Mouse (Mus musculus): ENCODE results near the gene Wdfy4. TPM values are rescaled to one million over a fixed set of nuclear protein-coding genes. Genes with fewer than 3 reads are reported as not detected.

Wdfy4 gene
- total RNA-seq, 1 experiment from 2014 or later = 207 TPM

- ATAC-seq (ENCODE audit: extremely low read depth, insufficient number of reproducible peaks, low FRiP score, poor library complexity, severe bottlenecking) = peak; percentile 45
Measured at GRCm38 (mm10) chr14:33194241-33194640, 8.9 kb upstream of the Wdfy4 start.

GRCm38 (mm10) chr14:33193762-33194161 is 8.5 kb upstream of the Wdfy4 start:
- ATAC-seq (ENCODE audit: extremely low read depth, insufficient number of reproducible peaks, low FRiP score, poor library complexity, severe bottlenecking) = peak; percentile 68

GRCm38 (mm10) chr14:33190646-33191045 is 5.3 kb upstream of the Wdfy4 start:
- peak; percentile 28; the same call in 1 of the 2 replicates for ATAC-seq (ENCODE audit: extremely low read depth, insufficient number of reproducible peaks, low FRiP score, poor library complexity, severe bottlenecking)

GRCm38 (mm10) chr14:33189849-33190423 is 4.6 kb upstream of the Wdfy4 start:
- peak; percentile 8; the same call in 1 of the 2 replicates for ATAC-seq (ENCODE audit: extremely low read depth, insufficient number of reproducible peaks, low FRiP score, poor library complexity, severe bottlenecking)

GRCm38 (mm10) chr14:33189230-33189629 is 3.9 kb upstream of the Wdfy4 start:
- ATAC-seq (ENCODE audit: extremely low read depth, insufficient number of reproducible peaks, low FRiP score, poor library complexity, severe bottlenecking) = no peak

- ATAC-seq (ENCODE audit: extremely low read depth, insufficient number of reproducible peaks, low FRiP score, poor library complexity, severe bottlenecking) = no peak
Measured at GRCm38 (mm10) chr14:33187201-33187600, 1.9 kb upstream of the Wdfy4 start.

GRCm38 (mm10) chr14:33180102-33180501 is 5.2 kb downstream of the Wdfy4 start:
- ATAC-seq (ENCODE audit: extremely low read depth, insufficient number of reproducible peaks, low FRiP score, poor library complexity, severe bottlenecking) = no peak

- no peak for ATAC-seq (ENCODE audit: extremely low read depth, insufficient number of reproducible peaks, low FRiP score, poor library complexity, severe bottlenecking)
Measured at GRCm38 (mm10) chr14:33175059-33175821, 10.1 kb downstream of the Wdfy4 start.

GRCm38 (mm10) chr14:33171942-33172341 is 13.4 kb downstream of the Wdfy4 start:
- no peak for ATAC-seq (ENCODE audit: extremely low read depth, insufficient number of reproducible peaks, low FRiP score, poor library complexity, severe bottlenecking)

- ATAC-seq (ENCODE audit: extremely low read depth, insufficient number of reproducible peaks, low FRiP score, poor library complexity, severe bottlenecking) = peak; percentile 25; the same call in 1 of the 2 replicates
Measured at GRCm38 (mm10) chr14:33168750-33169149, 16.6 kb downstream of the Wdfy4 start.

- ATAC-seq (ENCODE audit: extremely low read depth, insufficient number of reproducible peaks, low FRiP score, poor library complexity, severe bottlenecking) = no peak
Measured at GRCm38 (mm10) chr14:33162238-33162637, 23.1 kb downstream of the Wdfy4 start.

- ATAC-seq (ENCODE audit: extremely low read depth, insufficient number of reproducible peaks, low FRiP score, poor library complexity, severe bottlenecking) = no peak
Measured at GRCm38 (mm10) chr14:33158268-33158667, 27.0 kb downstream of the Wdfy4 start.

- ATAC-seq (ENCODE audit: extremely low read depth, insufficient number of reproducible peaks, low FRiP score, poor library complexity, severe bottlenecking) = no peak
Measured at GRCm38 (mm10) chr14:33152941-33153340, 32.4 kb downstream of the Wdfy4 start.

- ATAC-seq (ENCODE audit: extremely low read depth, insufficient number of reproducible peaks, low FRiP score, poor library complexity, severe bottlenecking) = 0 out of 2 replicates have a peak, but pooled peaks have one; percentile 53
Measured at GRCm38 (mm10) chr14:33146287-33146686, 39.0 kb downstream of the Wdfy4 start.

- ATAC-seq (ENCODE audit: extremely low read depth, insufficient number of reproducible peaks, low FRiP score, poor library complexity, severe bottlenecking) = no peak
Measured at GRCm38 (mm10) chr14:33136843-33137242, 48.5 kb downstream of the Wdfy4 start.

GRCm38 (mm10) chr14:33135170-33135569 is 50.1 kb downstream of the Wdfy4 start:
- no peak for ATAC-seq (ENCODE audit: extremely low read depth, insufficient number of reproducible peaks, low FRiP score, poor library complexity, severe bottlenecking)

GRCm38 (mm10) chr14:33131044-33131758 is 54.1 kb downstream of the Wdfy4 start:
- ATAC-seq (ENCODE audit: extremely low read depth, insufficient number of reproducible peaks, low FRiP score, poor library complexity, severe bottlenecking) = no peak

- ATAC-seq (ENCODE audit: extremely low read depth, insufficient number of reproducible peaks, low FRiP score, poor library complexity, severe bottlenecking) = no peak
Measured at GRCm38 (mm10) chr14:33116590-33116989, 68.7 kb downstream of the Wdfy4 start.

GRCm38 (mm10) chr14:33104809-33105208 is 80.5 kb downstream of the Wdfy4 start:
- no peak for ATAC-seq (ENCODE audit: extremely low read depth, insufficient number of reproducible peaks, low FRiP score, poor library complexity, severe bottlenecking)

GRCm38 (mm10) chr14:33101609-33102008 is 83.7 kb downstream of the Wdfy4 start:
- no peak for ATAC-seq (ENCODE audit: extremely low read depth, insufficient number of reproducible peaks, low FRiP score, poor library complexity, severe bottlenecking)

All from neutrophil, adult 5-6 weeks (primary cell).